Mouse (Mus musculus): ENCODE measurements around the gene Sox13. TPM values are rescaled to one million over a fixed set of nuclear protein-coding genes. Genes with fewer than 3 reads are reported as not detected.

Gene Sox13
- polyA plus RNA-seq, 1 experiment from 2014 or later = 14.8 TPM

DNA sequence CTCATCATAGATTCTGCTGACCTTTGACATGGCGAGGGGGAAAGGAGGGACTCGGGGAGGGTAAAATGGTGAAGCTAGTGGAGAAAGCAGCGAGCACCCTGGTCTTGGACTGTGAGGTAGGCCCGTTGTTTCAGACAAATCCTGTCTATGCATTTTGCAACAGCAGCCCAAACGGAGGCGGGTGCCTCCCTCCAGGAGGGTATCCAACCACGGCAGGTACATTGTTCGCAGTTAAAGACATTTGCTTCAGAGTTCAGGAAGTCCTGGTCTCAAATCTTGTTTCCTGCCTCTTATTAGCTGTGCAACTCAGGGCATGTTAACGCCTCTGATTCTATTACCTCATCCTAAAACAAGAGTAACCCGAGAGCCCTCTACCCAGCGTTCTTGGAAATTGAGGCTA, 26.8 kb upstream of the Sox13 start:
- Histone ChIP-seq H3K36me3 (ENCODE audit: insufficient read depth, low read length) (no peaks in the 10 kb centered on the region), H3K9ac (replicated peaks; ENCODE audit: low read depth) (no peak overlapping the region), H3K27ac (ENCODE audit: low read length) (no peak overlapping the region), H3K4me1 (ENCODE audit: insufficient read depth, low read depth, low read length) (no peaks in the 10 kb centered on the region; the same call in 1 of the 2 replicates), H3K4me3 (ENCODE audit: low read depth, low read length) (no peak overlapping the region), H3K27me3 (replicated peaks; ENCODE audit: insufficient read depth, low read length) (no peaks in the 10 kb centered on the region), H3K9me3 (ENCODE audit: low read length) (no peaks in the 10 kb centered on the region), H3K4me2 (replicated peaks; ENCODE audit: low read depth, low read length) (no peak overlapping the region)
- 65% methylated on average over 11 of the region's 11 CpGs for WGBS
- ATAC-seq (no peak), DNase-seq (ENCODE audit: low spot score) (no peak)
- no peak for TF ChIP-seq EP300 (IDR thresholded peaks at IDR 0.05)
- no peak for TF ChIP-seq CTCF (IDR thresholded peaks at IDR 0.05)

DNA sequence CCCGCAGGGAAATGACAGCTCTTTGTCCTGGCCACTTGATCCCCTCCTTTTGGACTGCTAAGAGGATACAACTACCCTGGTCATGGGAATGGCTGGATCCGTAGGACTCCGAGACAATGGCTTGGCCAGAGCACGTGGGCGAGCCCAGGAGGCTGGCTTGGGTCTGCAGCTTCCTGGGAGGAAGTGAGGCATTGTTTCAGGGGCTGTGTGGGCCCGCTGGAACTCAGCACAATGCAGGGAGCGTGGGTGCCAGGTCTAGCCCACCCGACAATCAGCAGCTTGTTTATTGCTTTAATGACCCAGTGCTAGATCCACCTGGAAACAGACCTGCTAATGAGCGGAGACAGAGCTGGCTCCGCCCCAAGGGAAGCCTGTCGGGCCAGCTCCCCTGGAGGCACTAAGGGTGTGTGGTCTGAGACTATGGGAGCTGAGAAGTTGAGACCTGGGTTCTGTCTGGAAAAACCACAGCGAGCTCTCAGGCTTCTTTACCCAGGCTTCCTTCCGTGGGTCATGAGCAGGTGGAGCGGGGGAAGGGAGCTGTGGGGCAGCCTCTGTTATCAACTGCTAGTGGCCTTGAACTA, 24.3 kb upstream of the Sox13 start:
- DNase-seq (ENCODE audit: low spot score) = peak; percentile 65
- H3K4me1 ChIP-seq (ENCODE audit: insufficient read depth, low read depth, low read length) = no peaks in the 10 kb centered on the region; the same call in 1 of the 2 replicates
- H3K4me3 ChIP-seq (ENCODE audit: low read depth, low read length) = no peak overlapping the region
- H3K27ac ChIP-seq (ENCODE audit: low read length) = peak overlapping the region; percentile 22; the same call in 1 of the 2 replicates
- peak; percentile 95 for ATAC-seq
- TF ChIP-seq CTCF (IDR thresholded peaks at IDR 0.05) = no peak
- TF ChIP-seq EP300 (IDR thresholded peaks at IDR 0.05) = peak; percentile 51; the same call in 1 of the 2 replicates
- no peaks in the 10 kb centered on the region for H3K9me3 ChIP-seq (ENCODE audit: low read length)
- H3K36me3 ChIP-seq (ENCODE audit: insufficient read depth, low read length) = no peaks in the 10 kb centered on the region
- WGBS = 31% methylated on average over 13 of the region's 14 CpGs
- H3K4me2 ChIP-seq (replicated peaks; ENCODE audit: low read depth, low read length) = no peak overlapping the region
- no peaks in the 10 kb centered on the region for H3K27me3 ChIP-seq (replicated peaks; ENCODE audit: insufficient read depth, low read length)
- no peak overlapping the region for H3K9ac ChIP-seq (replicated peaks; ENCODE audit: low read depth)

DNA sequence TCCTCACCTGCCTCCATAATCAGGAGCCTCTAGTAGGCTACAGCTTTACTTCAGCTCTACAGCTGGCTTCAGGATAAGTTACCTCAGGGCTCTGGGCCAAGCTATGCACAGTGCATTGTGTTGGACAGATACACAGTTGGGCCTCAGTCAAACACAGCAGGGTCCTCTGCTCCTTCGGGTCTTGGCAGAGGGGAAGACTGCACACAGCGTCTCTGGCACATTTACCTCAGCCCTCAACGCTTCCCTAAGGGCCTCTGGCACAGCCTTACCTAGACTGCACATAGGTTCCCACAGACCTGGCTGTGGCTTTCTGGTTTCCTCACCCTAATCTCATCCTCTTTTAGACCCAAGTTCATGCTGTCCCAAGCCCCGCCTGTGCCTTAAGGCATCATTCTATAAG, 22.1 kb upstream of the Sox13 start:
- H3K36me3 ChIP-seq (ENCODE audit: insufficient read depth, low read length) = no peaks in the 10 kb centered on the region
- H3K27me3 ChIP-seq (replicated peaks; ENCODE audit: insufficient read depth, low read length) = no peaks in the 10 kb centered on the region
- ATAC-seq (no peak), DNase-seq (ENCODE audit: low spot score) (no peak)
- H3K4me2 ChIP-seq (replicated peaks; ENCODE audit: low read depth, low read length) = no peak overlapping the region
- no peak for TF ChIP-seq EP300 (IDR thresholded peaks at IDR 0.05)
- TF ChIP-seq CTCF (IDR thresholded peaks at IDR 0.05) = no peak
- no peak overlapping the region for H3K4me3 ChIP-seq (ENCODE audit: low read depth, low read length)
- 92% methylated on average over 4 of the region's 4 CpGs for WGBS
- H3K27ac ChIP-seq (ENCODE audit: low read length) = no peak overlapping the region
- no peaks in the 10 kb centered on the region for H3K9me3 ChIP-seq (ENCODE audit: low read length)
- no peak overlapping the region for H3K9ac ChIP-seq (replicated peaks; ENCODE audit: low read depth)
- H3K4me1 ChIP-seq (ENCODE audit: insufficient read depth, low read depth, low read length) = no peaks in the 10 kb centered on the region; the same call in 1 of the 2 replicates

DNA sequence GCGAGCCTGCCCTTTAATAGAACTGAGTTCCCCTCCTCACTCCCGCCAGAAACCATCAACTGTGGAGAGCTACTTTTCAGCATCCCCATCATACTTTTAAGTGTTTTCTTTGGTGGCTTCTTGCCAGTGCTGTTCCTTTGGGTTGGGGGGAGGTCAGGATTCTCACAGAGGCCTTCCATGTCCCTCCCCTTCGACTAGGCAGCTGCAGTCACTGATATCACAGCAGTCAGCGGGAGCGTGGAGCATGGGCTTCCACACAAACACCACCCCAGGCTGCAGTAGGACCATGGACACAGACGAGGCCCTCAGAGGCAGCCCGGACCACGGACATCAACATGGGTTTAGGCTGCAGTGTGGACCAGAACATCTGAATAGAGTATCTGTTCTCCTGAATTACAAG, 20.1 kb upstream of the Sox13 start:
- no peak for DNase-seq (ENCODE audit: low spot score)
- Histone ChIP-seq H3K4me1 (ENCODE audit: insufficient read depth, low read depth, low read length) (no peaks in the 10 kb centered on the region; the same call in 1 of the 2 replicates), H3K9me3 (ENCODE audit: low read length) (no peaks in the 10 kb centered on the region)

DNA sequence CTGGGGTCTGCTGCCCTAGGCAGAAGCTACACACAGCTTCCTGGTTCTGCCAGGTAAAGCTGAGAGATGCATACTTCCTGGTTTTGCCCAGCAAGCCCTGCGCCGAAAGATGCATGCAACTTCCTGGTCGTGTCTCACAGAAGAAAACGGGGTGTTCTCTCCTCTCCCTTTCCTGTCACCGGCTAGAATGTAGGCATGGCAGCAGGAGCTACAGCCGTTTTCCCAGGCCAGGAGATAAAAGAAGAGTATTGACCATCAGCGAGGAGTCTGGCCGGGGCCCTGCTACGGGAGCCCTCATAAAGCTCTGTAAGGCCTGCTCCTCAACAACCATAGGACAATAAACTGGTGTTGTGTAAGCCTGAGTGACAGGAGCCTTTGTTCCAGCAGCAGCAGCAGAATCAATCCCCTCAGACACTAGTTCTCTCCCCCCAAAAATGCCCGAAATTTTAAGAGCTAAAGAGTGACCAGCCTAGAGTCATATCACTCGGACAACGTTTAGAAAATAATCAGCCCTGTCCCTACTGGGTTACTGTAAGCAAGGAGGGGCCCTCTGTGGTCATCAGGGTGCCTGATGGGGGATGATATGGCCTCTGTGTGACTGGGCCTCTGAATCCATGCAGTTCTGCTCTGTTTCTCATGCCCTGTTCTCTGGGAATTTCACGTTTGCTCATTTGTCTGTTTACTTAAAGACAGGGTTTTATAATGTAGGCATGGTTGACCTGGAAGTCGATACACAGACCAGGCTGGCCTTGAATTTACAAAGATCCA, 13.9 kb upstream of the Sox13 start:
- TF ChIP-seq CTCF (IDR thresholded peaks at IDR 0.05) = no peak
- no peak for TF ChIP-seq EP300 (IDR thresholded peaks at IDR 0.05)
- H3K9me3 ChIP-seq (ENCODE audit: low read length) = no peaks in the 10 kb centered on the region
- ATAC-seq = no peak
- no peaks in the 10 kb centered on the region for H3K36me3 ChIP-seq (ENCODE audit: insufficient read depth, low read length)
- no peak overlapping the region for H3K27ac ChIP-seq (ENCODE audit: low read length)
- H3K4me1 ChIP-seq (ENCODE audit: insufficient read depth, low read depth, low read length) = no peaks in the 10 kb centered on the region
- H3K27me3 ChIP-seq (replicated peaks; ENCODE audit: insufficient read depth, low read length) = no peaks in the 10 kb centered on the region
- no peak overlapping the region for H3K4me3 ChIP-seq (ENCODE audit: low read depth, low read length)
- 55% methylated on average over 14 of the region's 14 CpGs for WGBS
- no peak for DNase-seq (ENCODE audit: low spot score)
- H3K4me2 ChIP-seq (replicated peaks; ENCODE audit: low read depth, low read length) = no peak overlapping the region
- no peak overlapping the region for H3K9ac ChIP-seq (replicated peaks; ENCODE audit: low read depth)

More for the DNA sequence above, 20.1 kb upstream of the Sox13 start:
- H3K27me3 ChIP-seq (replicated peaks; ENCODE audit: insufficient read depth, low read length) = no peaks in the 10 kb centered on the region
- H3K36me3 ChIP-seq (ENCODE audit: insufficient read depth, low read length) = no peaks in the 10 kb centered on the region
- 62% methylated on average over 8 of the region's 8 CpGs for WGBS
- no peak overlapping the region for H3K9ac ChIP-seq (replicated peaks; ENCODE audit: low read depth)
- no peak overlapping the region for H3K4me3 ChIP-seq (ENCODE audit: low read depth, low read length)
- no peak overlapping the region for H3K27ac ChIP-seq (ENCODE audit: low read length)
- no peak for ATAC-seq
- no peak overlapping the region for H3K4me2 ChIP-seq (replicated peaks; ENCODE audit: low read depth, low read length)
- TF ChIP-seq CTCF (IDR thresholded peaks at IDR 0.05) (no peak), EP300 (IDR thresholded peaks at IDR 0.05) (no peak)

DNA sequence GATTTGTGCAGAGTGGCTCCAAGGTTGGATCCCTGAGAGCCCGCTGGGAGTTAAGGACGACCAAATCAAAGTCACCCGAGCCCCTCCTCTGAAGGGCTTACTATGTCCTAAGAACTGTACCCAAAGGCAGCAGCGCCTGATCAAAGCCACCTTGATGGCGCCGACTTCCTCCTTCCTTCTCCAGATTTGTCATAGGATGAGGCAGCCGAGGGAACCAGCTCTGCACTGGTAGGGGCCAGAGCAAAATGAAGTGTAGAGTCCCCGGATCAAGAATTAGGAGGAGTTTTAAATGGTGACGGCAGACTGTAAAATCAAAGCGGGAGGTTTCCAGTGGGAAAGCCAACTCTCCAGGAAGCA, 10.6 kb upstream of the Sox13 start:
- H3K36me3 ChIP-seq (ENCODE audit: insufficient read depth, low read length) = no peaks in the 10 kb centered on the region
- H3K4me3 ChIP-seq (ENCODE audit: low read depth, low read length) = peak overlapping the region; percentile 29
- no peaks in the 10 kb centered on the region for H3K4me1 ChIP-seq (ENCODE audit: insufficient read depth, low read depth, low read length)
- H3K9me3 ChIP-seq (ENCODE audit: low read length) = peaks cover 6% of the 10 kb centered on the region; the same call in 1 of the 2 replicates
- ATAC-seq (peak; percentile 65; the same call in 1 of the 2 replicates), DNase-seq (ENCODE audit: low spot score) (peak; percentile 45)
- no peaks in the 10 kb centered on the region for H3K27me3 ChIP-seq (replicated peaks; ENCODE audit: insufficient read depth, low read length)
- WGBS = 18% methylated on average over 10 of the region's 10 CpGs
- H3K4me2 ChIP-seq (replicated peaks; ENCODE audit: low read depth, low read length) = peak overlapping the region; percentile 54
- no peak overlapping the region for H3K27ac ChIP-seq (ENCODE audit: low read length)
- H3K9ac ChIP-seq (replicated peaks; ENCODE audit: low read depth) = no peak overlapping the region
- TF ChIP-seq EP300 (IDR thresholded peaks at IDR 0.05) = no peak
- no peak for TF ChIP-seq CTCF (IDR thresholded peaks at IDR 0.05)
